Mouse (Mus musculus) liver (tissue): Measurements from ENCODE around the gene Sfi1.
A peak's percentile ranks its signal among the peaks of the same experiment; 100 is the strongest.
"Not testable (repeated sequence)": the region's sequence is repeated elsewhere in the genome, so short reads cannot be mapped to it uniquely, and the experiment has no call there.

ENCODE experiments used
- DNase-seq: peaks from one replicate; pipeline ENCODE4 v3.0.0-alpha.2; 2020; ENCODE audit warnings: mixed read lengths

The Sfi1 gene

GRCm38 (mm10) chr11:3193363-3193762 is at the start of gene Sfi1:
Gene Sfi1, minus strand, starts transcription at chr11:3193463.
- DNase-seq, result no peak

DNA sequence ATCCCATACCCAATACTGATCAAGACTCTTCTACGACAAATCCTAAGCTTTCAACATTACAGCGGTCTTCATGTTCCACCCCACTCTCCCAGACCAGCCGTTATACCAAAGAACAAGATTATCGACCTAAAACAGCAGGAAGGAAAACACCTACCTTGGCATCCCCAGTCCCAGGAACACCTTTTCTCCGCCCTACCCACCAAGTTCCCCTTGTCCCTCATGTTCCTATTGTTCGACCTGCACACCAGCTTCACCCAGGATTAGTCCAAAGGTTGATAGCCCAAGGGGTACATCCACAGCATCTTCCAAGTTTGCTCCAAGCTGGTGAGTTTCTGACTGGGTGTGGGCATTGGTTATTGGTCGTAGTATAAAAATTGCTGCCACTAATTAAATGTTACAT is 49.1 kb upstream of the Sfi1 start:
- DNase-seq, result no peak

DNA sequence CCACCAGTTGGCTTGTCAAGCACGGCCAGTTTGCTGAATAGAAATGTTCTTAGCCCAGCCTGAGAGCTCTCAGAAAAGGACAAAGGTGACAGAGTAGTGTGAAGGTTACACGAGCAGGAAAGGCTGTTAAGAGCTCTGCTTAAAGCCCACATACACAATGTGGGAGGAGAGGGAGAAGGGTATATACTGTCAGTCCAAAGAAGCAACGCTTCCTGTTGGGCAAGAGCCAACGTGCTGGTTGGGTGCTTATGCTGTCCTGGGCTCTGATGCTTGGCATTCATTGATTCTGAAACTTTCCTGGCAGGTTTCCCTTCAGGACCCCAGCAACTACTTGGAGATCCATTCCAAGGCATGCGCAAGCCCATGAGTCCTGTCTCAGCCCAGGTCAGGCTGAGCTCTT is 42.0 kb upstream of the Sfi1 start:
- no peak for DNase-seq

- DNase-seq, result no peak
Measured at GRCm38 (mm10) chr11:3233704-3234103, 40.4 kb upstream of the Sfi1 start.

GRCm38 (mm10) chr11:3232248-3232647 is 39.0 kb upstream of the Sfi1 start:
- no peak for DNase-seq

- DNase-seq, result no peak
Measured at GRCm38 (mm10) chr11:3227113-3227512, 33.9 kb upstream of the Sfi1 start.

- no peak for DNase-seq
Measured at GRCm38 (mm10) chr11:3223105-3223504, 29.8 kb upstream of the Sfi1 start.

DNA sequence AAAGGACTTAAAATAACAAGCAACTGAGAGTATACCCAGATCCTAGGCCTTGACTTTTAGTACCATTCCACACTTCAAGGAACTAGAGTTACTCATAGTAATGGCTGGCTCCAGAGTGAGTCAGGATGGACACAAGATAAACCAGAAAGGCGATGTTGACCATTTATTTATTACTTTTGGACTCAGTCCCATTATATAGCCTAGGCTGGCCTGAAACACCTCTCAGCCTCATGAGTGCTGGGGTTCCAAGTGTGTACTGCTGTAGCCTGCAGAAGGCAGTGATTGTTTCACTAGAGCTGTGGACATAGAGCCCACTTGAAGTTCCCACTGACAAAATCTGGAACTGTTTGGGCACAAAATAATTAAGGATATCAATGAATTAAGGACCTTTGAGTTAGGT is 19.3 kb upstream of the Sfi1 start:
- no peak for DNase-seq

DNA sequence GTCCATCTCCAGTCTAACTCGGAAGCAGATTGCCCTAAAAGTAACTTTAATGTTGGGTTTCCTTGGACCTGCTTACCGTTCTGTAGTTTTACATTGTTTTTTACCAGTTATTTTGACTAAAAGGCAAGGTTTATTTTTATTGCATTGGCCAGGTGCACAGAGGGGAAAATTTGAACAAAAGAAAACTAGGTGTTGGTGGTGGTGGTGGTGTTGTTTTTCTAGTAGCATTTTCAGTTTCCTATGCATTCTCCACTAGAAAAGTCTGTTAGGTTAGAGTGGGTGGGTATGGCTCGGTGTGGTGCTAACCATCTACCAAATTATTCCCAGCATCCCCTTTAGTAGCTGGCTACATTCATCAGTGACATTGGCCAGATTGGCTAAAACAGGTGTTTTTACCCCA is 13.5 kb upstream of the Sfi1 start:
- DNase-seq, result no peak

DNA sequence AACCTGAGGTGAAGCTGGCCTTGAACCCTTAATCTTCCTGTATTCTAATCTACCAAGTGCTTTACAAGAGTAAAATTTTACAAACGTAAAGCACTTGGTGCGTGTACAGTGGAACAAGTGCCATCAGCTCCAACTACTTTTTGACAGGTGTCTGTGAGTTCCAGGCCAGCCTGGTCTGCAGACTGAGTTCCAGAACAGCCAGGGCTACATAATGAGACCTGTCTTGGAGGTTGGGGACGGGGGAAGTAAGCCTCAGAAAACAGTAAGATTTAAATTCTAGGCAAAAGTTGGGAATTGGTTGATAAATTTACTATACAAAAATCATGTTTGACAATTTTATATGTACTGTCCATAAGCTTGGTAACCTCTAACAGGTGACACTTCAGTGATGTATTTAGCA is 11.9 kb upstream of the Sfi1 start:
- DNase-seq, result no peak

DNA sequence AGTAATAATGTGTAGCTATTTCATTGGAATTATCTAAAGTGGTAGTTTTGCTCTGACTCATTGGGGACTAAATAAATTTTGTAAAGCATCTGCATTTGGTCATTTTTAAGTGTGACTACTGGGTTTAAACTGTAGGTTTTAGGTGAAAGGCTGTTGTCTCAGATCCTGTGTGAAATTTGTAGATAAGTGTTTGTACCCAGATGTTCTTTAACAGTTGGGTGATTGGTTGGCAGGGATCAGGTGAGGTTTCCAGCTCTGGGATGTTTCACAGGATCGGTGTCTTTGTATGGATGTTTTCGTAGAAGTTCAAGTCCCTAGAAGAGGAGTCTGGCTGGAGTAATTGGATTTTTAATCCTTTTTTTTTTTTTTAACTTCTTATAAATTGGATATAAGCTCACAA is 10.5 kb upstream of the Sfi1 start:
- no peak for DNase-seq

DNA sequence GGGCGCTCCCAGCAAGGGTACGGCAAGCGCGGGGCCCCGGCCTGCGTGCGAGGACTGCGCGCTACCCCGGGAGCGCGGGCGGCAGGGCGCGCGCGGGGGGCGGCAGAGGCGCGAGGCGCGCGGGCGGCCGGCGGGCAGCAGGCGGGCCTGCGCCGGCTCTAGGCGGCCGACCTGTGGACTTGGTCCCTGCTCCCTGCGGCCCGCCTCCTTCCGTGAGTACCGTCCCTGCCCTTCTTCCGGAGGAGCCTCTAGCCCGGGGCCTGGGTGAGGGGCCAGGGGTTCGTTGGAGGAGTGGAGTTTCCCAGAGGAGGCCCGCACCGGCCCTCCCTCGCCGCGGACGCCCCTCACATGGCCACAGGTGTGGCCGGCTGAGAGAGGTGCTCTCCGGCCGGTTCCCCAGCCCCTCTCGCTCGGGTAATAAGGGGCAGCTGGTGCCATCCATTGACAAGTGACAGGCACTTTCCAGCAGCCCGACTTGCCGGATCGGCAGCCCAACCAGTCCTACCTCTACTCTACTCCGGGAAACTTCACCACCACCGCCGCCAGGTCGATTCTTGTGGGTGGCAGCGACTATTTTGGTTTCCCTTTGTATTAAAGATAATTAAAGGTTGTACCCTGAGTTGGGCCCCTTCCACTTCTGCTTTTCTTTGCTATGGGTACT is 9.6 kb upstream of the Sfi1 start:
- peak; percentile 67 for DNase-seq

GRCm38 (mm10) chr11:3202231-3202701 is 9.0 kb upstream of the Sfi1 start, which contains the start of gene Eif4enif1:
Gene Eif4enif1, plus strand, starts transcription at chr11:3202392.
- peak; percentile 89 for DNase-seq

DNA sequence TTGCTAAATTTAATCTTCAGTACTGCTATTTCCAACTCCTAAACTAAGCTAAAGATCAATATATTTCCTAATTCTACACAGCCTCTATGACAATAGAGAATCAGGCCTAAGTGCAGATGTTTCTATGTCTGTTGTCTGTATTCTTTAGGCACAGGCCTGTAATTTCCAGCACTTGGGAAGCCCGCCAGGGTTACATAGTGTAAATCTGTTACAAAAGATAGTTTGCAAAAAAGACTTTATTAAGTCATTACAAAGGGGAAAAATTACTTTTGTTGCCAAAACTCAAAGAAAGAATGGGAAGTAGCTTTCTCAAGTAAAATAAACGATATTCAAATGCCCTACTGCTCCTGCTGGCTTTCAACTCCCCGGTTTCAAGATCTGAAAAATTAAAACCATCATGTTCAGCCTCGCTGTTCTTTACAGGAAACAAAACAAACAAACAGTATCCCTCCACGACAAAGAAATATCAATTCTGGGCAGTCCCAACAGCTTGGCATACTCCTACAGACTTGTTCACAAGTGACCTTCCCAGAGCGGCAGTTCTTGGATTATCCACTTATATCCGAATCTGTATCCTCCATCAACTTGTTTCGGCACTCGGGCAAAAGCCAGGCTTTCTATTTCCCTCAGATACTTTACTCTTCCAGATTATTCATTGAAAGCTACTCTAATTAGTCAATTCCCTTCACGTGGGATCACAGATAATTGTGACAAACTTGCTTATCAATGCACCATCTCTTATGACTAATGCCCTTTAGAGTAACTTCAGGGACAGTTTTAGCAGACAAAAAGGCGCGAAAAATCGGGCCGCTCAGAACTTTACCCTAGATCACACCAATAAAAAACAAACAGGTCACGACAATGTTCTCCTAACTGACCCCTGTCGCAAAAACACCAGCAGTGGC is 8.3 kb upstream of the Sfi1 start:
- DNase-seq, result peak; percentile 12

- DNase-seq, result not testable (repeated sequence)
Measured at GRCm38 (mm10) chr11:3200636-3201035, 7.4 kb upstream of the Sfi1 start.

DNA sequence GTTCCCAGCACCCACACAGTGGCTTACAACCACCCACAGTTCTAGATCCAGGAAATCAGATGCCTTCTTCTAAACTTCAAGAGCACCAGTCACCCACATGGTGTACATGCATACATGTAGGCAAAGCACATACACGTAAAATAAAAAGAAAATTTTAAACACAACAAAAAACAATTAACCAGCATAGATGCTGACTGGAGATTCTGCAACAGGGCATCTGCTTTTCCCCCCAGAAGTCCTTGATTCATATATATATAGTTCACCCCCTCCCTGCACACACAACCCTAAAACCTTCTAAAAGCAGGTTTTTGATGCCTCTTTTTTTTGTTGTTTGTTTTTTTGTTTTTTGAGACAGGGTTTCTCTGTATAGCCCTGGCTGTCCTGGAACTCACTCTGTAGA is 10.6 kb downstream of the Sfi1 start:
- DNase-seq, result not testable (repeated sequence)

DNA sequence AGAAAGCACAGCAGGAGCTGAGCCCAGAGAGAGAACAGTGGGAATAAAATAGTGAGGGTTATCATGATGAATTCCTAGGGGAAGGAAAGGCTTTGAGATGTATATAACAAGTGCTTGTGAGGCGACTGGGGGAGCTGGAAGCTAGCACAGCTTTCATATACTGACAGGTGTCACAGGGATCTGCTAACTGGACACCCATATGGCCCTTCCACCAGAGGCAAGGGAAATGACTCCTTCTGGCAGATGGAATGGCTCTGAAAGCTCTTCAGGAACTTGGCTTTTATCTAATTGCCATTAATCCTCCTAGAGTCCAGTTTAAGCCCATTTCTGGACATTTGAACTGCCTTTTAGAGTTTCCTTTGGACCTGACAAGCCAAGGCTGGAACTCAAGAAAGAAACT is 11.3 kb downstream of the Sfi1 start:
- not testable (repeated sequence) for DNase-seq

- peak; percentile 41 for DNase-seq
Measured at GRCm38 (mm10) chr11:3181250-3181649, 12.0 kb downstream of the Sfi1 start.

DNA sequence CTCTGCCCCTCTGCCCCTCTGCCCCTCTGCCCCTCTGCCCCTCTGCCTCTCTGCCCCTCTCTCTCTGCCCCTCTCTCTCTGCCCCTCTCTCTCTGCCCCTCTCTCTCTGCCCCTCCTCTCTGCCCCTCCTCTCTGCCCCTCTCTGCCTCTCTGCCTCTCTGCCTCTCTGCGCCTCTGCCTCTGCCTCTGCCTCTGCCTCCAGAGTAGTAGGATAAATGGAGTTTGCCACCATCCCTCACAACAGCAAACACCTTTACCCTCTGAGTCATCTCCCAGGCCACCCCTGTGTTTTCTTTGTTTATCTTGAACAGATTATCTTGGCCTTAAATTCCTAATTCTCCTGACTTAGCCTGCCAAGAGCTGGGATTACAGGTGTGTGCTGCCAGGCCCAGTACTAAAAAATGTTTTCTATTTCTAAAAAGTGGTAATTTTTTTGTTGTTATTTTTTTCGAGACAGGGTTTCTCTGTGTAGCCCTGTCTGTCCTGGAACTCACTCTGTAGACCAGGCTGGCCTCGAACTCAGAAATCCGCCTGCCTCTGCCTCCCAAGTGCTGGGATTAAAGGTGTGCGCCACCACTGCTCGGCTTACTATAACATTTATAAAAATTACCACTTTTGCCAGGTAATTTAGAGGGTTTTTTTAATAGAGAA is 12.6 kb downstream of the Sfi1 start:
- DNase-seq, result not testable (repeated sequence)

DNA sequence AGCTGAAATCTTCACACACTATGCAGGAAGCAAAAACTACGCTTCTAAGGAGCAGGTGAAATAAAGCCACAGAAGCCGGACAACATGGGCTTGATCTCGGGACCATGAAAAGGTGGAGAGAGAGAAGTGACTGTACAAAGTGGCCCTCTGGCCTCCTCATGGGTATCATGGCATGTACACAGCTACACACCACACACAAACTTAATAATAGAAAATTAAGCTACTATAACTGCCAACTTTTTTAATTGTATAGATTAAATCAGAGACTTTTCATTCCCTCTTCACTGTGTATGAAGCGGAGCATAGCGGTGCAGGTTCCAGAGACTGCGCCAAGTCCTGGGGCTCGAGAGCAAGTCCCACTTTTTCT is 13.6 kb downstream of the Sfi1 start:
- DNase-seq, result not testable (repeated sequence)

GRCm38 (mm10) chr11:3178968-3179725 is 14.1 kb downstream of the Sfi1 start:
- DNase-seq, result not testable (repeated sequence)

DNA sequence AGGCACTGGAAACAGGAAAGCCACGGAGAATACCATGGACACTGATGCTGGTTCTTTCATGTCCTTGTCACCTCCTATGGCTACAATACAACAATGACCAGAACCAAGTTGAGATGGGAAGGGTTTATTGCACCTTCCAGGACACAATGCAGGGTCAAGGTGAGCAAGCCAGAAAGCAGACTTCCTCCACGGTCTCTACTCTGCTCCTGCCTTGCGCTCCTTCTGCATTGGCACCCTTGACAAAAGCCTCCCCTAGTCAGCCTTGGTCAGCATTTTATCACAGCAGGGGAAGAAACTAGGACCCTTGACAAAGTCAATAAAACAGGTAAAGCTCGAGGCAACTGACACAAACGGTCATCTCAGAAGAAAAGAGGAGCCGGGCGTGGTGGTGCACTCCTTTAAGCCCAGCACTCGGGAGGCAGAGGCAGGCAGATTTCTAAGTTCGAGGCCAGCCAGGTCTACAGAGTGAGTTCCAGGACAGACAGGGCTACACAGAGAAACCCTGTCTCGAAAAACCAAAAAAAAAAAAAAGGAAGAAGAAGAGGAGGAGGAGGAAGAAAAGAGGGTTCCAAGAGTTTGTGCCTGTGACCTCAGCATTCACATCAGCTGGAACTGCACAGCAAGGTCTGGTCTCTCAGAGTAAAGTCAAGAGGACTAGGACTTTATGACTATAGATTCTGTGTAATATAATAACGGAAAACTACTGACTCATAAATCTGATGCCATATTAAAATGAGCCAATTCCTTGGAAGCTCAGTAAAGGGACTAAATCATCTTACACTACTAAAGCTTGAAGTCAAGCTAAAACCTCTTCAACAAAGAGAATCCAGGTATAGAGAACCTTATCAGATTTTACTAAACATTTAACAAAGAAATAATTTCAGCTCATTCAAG is 19.6 kb downstream of the Sfi1 start:
- peak; percentile 38 for DNase-seq
